Mouse (Mus musculus): ENCODE measurements around the gene Marc2. TPM values are rescaled to one million over a fixed set of nuclear protein-coding genes. Genes with fewer than 3 reads are reported as not detected.

Marc2 gene
- polyA plus RNA-seq, 1 experiment from 2014 or later, result 174 TPM

- Histone ChIP-seq H3K9me3 (ENCODE audit: control insufficient read depth, low read depth, low read length) (no peaks in the 10 kb centered on the region), H3K27ac (ENCODE audit: low read length) (no peak overlapping the region), H3K4me3 (ENCODE audit: low read depth, low read length) (no peak overlapping the region), H3K4me2 (replicated peaks; ENCODE audit: low read depth, low read length) (no peak overlapping the region), H3K9ac (replicated peaks; ENCODE audit: low read depth, low read length) (no peak overlapping the region), H3K27me3 (ENCODE audit: control insufficient read depth, insufficient read depth, low read length) (peaks cover 8% of the 10 kb centered on the region; the same call in 1 of the 2 replicates), H3K36me3 (ENCODE audit: control insufficient read depth, insufficient read depth, low read length) (no peaks in the 10 kb centered on the region), H3K4me1 (ENCODE audit: control insufficient read depth, insufficient read depth, low read length) (peaks cover 5% of the 10 kb centered on the region)
- WGBS, result 69% methylated on average over 2 of the region's 2 CpGs
- no peak for ATAC-seq (ENCODE audit: insufficient number of reproducible peaks, insufficient read depth, low FRiP score, low read depth)
Measured at GRCm38 (mm10) chr1:184877306-184877705, 31.1 kb upstream of the Marc2 start.

- no peaks in the 10 kb centered on the region for H3K9me3 ChIP-seq (ENCODE audit: control insufficient read depth, low read depth, low read length)
- no peak overlapping the region for H3K9ac ChIP-seq (replicated peaks; ENCODE audit: low read depth, low read length)
- H3K4me3 ChIP-seq (ENCODE audit: low read depth, low read length), result no peak overlapping the region
- H3K4me2 ChIP-seq (replicated peaks; ENCODE audit: low read depth, low read length), result no peak overlapping the region
- no peaks in the 10 kb centered on the region for H3K36me3 ChIP-seq (ENCODE audit: control insufficient read depth, insufficient read depth, low read length)
- ATAC-seq (ENCODE audit: insufficient number of reproducible peaks, insufficient read depth, low FRiP score, low read depth), result no peak
- H3K27me3 ChIP-seq (ENCODE audit: control insufficient read depth, insufficient read depth, low read length), result no peaks in the 10 kb centered on the region
- H3K27ac ChIP-seq (ENCODE audit: low read length), result no peak overlapping the region
- 85% methylated on average over 11 of the region's 11 CpGs for WGBS
- peaks cover 12% of the 10 kb centered on the region for H3K4me1 ChIP-seq (ENCODE audit: control insufficient read depth, insufficient read depth, low read length)
Measured at GRCm38 (mm10) chr1:184873910-184874309, 27.7 kb upstream of the Marc2 start.

DNA sequence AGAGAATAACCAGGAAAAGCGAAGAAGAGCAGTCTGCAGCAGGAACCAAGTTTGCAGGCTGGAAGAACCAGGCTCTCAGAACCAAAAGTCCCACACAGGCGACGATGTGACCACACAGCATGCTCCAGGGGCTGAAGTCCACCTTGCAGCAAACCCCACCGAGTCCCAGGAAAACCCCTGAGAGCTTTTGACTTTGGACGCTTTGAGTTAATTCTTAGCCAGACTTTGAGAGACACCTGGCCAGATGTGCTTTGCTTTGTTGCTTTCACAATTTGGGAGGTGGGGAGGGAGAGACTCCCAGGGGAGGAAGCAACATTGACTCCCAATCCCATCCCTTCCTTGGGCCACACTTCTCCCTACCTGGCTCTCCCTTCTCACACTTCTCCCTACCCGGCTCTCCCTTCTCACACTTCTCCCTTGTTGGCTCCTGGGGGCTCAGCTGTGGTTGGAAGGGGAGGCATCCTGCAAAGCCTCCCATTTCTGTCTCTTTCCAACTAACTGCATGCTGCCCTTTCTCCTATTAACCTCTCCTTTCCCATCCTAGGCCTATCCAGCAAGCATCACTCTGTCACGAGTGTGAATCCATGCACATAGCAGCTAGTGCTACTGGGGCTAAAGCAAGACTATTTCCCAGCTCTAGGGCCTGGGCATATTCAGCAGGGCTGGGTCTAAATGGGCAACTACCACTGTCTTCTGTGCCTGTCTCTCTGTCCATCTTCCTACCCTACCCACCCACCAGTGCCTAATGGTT is 26.0 kb upstream of the Marc2 start:
- no peak for ATAC-seq (ENCODE audit: insufficient number of reproducible peaks, insufficient read depth, low FRiP score, low read depth)
- H3K36me3 ChIP-seq (ENCODE audit: control insufficient read depth, insufficient read depth, low read length), result no peaks in the 10 kb centered on the region
- no peaks in the 10 kb centered on the region for H3K27me3 ChIP-seq (ENCODE audit: control insufficient read depth, insufficient read depth, low read length)
- H3K9me3 ChIP-seq (ENCODE audit: control insufficient read depth, low read depth, low read length), result no peaks in the 10 kb centered on the region
- H3K4me2 ChIP-seq (replicated peaks; ENCODE audit: low read depth, low read length), result no peak overlapping the region
- WGBS, result 61% methylated on average over 7 of the region's 7 CpGs
- peaks cover 12% of the 10 kb centered on the region for H3K4me1 ChIP-seq (ENCODE audit: control insufficient read depth, insufficient read depth, low read length)
- no peak overlapping the region for H3K4me3 ChIP-seq (ENCODE audit: low read depth, low read length)
- no peak overlapping the region for H3K9ac ChIP-seq (replicated peaks; ENCODE audit: low read depth, low read length)
- peak overlapping the region; percentile 49; the same call in 1 of the 2 replicates for H3K27ac ChIP-seq (ENCODE audit: low read length)

GRCm38 (mm10) chr1:184871506-184871905 is 25.3 kb upstream of the Marc2 start:
- Histone ChIP-seq H3K27ac (ENCODE audit: low read length) (peak overlapping the region; percentile 49; the same call in 1 of the 2 replicates), H3K4me3 (ENCODE audit: low read depth, low read length) (no peak overlapping the region), H3K36me3 (ENCODE audit: control insufficient read depth, insufficient read depth, low read length) (no peaks in the 10 kb centered on the region), H3K9me3 (ENCODE audit: control insufficient read depth, low read depth, low read length) (no peaks in the 10 kb centered on the region), H3K4me1 (ENCODE audit: control insufficient read depth, insufficient read depth, low read length) (peaks cover 12% of the 10 kb centered on the region), H3K4me2 (replicated peaks; ENCODE audit: low read depth, low read length) (no peak overlapping the region), H3K27me3 (ENCODE audit: control insufficient read depth, insufficient read depth, low read length) (no peaks in the 10 kb centered on the region), H3K9ac (replicated peaks; ENCODE audit: low read depth, low read length) (no peak overlapping the region)
- ATAC-seq (ENCODE audit: insufficient number of reproducible peaks, insufficient read depth, low FRiP score, low read depth), result no peak
- WGBS, result 76% methylated on average over 1 of the region's 1 CpGs

DNA sequence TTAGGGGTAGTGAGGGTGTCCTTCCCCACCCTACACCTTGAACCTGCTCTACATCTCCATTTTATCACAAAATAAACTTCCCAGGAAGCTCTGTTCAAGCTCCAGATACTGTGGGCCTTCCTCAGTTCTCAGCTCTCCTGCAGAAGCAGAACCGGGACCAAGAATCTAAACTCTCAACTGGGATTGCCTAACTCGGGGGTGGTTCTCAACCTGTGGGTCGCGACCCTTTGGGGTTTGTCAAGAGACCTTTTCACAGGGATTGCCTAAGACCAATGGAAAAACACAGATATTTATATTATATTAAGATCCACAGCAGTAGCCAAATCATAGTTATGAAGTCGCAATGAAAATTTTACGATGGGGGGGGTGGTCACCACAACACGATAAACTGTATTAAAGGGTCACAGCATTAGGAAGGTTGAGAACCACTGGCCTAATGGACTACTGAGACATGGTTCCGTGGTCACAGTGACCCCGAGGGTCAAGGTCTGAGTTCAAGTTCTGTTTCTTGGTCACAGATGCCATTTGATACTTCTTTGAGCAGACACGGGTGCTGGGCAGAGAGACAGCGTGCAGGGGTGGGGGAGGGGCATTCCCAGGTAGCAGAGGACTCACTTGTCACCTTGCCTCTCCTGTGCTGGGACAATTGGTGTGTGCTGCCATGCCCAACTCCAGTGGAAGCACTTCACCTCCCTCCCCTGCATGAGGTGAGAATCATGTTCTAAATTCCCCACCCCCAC is 24.6 kb upstream of the Marc2 start:
- H3K9me3 ChIP-seq (ENCODE audit: control insufficient read depth, low read depth, low read length), result no peaks in the 10 kb centered on the region
- H3K4me2 ChIP-seq (replicated peaks; ENCODE audit: low read depth, low read length), result no peak overlapping the region
- no peak overlapping the region for H3K27ac ChIP-seq (ENCODE audit: low read length)
- no peak overlapping the region for H3K4me3 ChIP-seq (ENCODE audit: low read depth, low read length)
- no peak overlapping the region for H3K9ac ChIP-seq (replicated peaks; ENCODE audit: low read depth, low read length)
- no peaks in the 10 kb centered on the region for H3K27me3 ChIP-seq (ENCODE audit: control insufficient read depth, insufficient read depth, low read length)
- ATAC-seq (ENCODE audit: insufficient number of reproducible peaks, insufficient read depth, low FRiP score, low read depth), result no peak
- no peaks in the 10 kb centered on the region for H3K36me3 ChIP-seq (ENCODE audit: control insufficient read depth, insufficient read depth, low read length)
- 80% methylated on average over 11 of the region's 11 CpGs for WGBS
- peaks cover 12% of the 10 kb centered on the region for H3K4me1 ChIP-seq (ENCODE audit: control insufficient read depth, insufficient read depth, low read length)

- ATAC-seq (ENCODE audit: insufficient number of reproducible peaks, insufficient read depth, low FRiP score, low read depth), result no peak
- Histone ChIP-seq H3K27me3 (ENCODE audit: control insufficient read depth, insufficient read depth, low read length) (no peaks in the 10 kb centered on the region), H3K9ac (replicated peaks; ENCODE audit: low read depth, low read length) (no peak overlapping the region), H3K27ac (ENCODE audit: low read length) (no peak overlapping the region), H3K36me3 (ENCODE audit: control insufficient read depth, insufficient read depth, low read length) (no peaks in the 10 kb centered on the region), H3K9me3 (ENCODE audit: control insufficient read depth, low read depth, low read length) (no peaks in the 10 kb centered on the region), H3K4me3 (ENCODE audit: low read depth, low read length) (no peak overlapping the region), H3K4me1 (ENCODE audit: control insufficient read depth, insufficient read depth, low read length) (peaks cover 12% of the 10 kb centered on the region), H3K4me2 (replicated peaks; ENCODE audit: low read depth, low read length) (no peak overlapping the region)
- 70% methylated on average over 4 of the region's 4 CpGs for WGBS
Measured at GRCm38 (mm10) chr1:184869939-184870565, 23.8 kb upstream of the Marc2 start.

DNA sequence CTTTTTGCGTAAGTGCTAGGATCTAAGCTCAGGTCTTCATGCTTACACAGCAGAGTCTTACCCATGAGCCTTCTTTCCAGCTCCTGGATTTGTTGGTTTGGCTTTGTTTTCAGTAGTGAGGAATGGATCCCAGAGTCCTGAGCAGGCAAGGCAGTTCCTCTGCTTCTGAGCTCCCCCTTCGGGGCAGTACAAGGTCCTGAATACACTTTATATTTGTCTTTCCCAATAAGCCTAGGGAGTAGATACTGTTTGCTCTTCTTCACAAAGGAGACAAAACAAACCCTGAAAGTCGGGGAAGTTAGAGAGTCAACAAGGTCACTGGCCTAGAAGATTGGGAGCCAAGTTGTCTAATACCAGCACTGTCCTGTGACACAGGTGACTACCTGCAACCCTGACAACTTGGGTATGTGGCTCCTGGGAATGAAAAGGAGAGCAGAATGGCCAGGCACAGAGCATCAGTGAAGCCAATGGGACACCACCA is 21.4 kb upstream of the Marc2 start:
- WGBS, result 73% methylated on average over 3 of the region's 3 CpGs
- no peaks in the 10 kb centered on the region for H3K36me3 ChIP-seq (ENCODE audit: control insufficient read depth, insufficient read depth, low read length)
- H3K27ac ChIP-seq (ENCODE audit: low read length), result no peak overlapping the region
- H3K9me3 ChIP-seq (ENCODE audit: control insufficient read depth, low read depth, low read length), result no peaks in the 10 kb centered on the region
- H3K4me3 ChIP-seq (ENCODE audit: low read depth, low read length), result no peak overlapping the region
- peaks cover 12% of the 10 kb centered on the region for H3K4me1 ChIP-seq (ENCODE audit: control insufficient read depth, insufficient read depth, low read length)
- no peak for ATAC-seq (ENCODE audit: insufficient number of reproducible peaks, insufficient read depth, low FRiP score, low read depth)
- H3K4me2 ChIP-seq (replicated peaks; ENCODE audit: low read depth, low read length), result no peak overlapping the region
- H3K9ac ChIP-seq (replicated peaks; ENCODE audit: low read depth, low read length), result no peak overlapping the region
- no peaks in the 10 kb centered on the region for H3K27me3 ChIP-seq (ENCODE audit: control insufficient read depth, insufficient read depth, low read length)

GRCm38 (mm10) chr1:184864381-184864801 is 18.1 kb upstream of the Marc2 start:
- Histone ChIP-seq H3K4me2 (replicated peaks; ENCODE audit: low read depth, low read length) (no peak overlapping the region), H3K4me3 (ENCODE audit: low read depth, low read length) (no peak overlapping the region), H3K27ac (ENCODE audit: low read length) (no peak overlapping the region), H3K4me1 (ENCODE audit: control insufficient read depth, insufficient read depth, low read length) (no peaks in the 10 kb centered on the region), H3K36me3 (ENCODE audit: control insufficient read depth, insufficient read depth, low read length) (no peaks in the 10 kb centered on the region), H3K9ac (replicated peaks; ENCODE audit: low read depth, low read length) (no peak overlapping the region), H3K9me3 (ENCODE audit: control insufficient read depth, low read depth, low read length) (no peaks in the 10 kb centered on the region), H3K27me3 (ENCODE audit: control insufficient read depth, insufficient read depth, low read length) (no peaks in the 10 kb centered on the region)
- no peak for ATAC-seq (ENCODE audit: insufficient number of reproducible peaks, insufficient read depth, low FRiP score, low read depth)
- 45% methylated on average over 7 of the region's 7 CpGs for WGBS

Data from stomach, embryonic 14.5 days (tissue).